Mouse (Mus musculus) midbrain, embryonic 15.5 days (tissue): ENCODE measurements around the gene Bex1. TPM values are rescaled to one million over a fixed set of nuclear protein-coding genes. Genes with fewer than 3 reads are reported as not detected.
A peak's percentile ranks its signal among the peaks of the same experiment; 100 is the strongest.

Experiments used
- ATAC-seq: fragments of 200-750 bp; cut with Nextera tagmentation; replicated peaks from 2 replicates; pipeline ENCODE4 v1.8.0; 2017; ENCODE audit warnings: moderate TSS enrichment
- H3K27ac ChIP-seq: fragments of 300-500 bp; sonication (generic); 2 replicates; pipeline ENCODE4 v1.5.1; 2015; ENCODE audit warnings: mild to moderate bottlenecking, inconsistent platforms
- H3K27me3 ChIP-seq: fragments of 300-500 bp; sonication (generic); replicated peaks from 2 replicates; pipeline ENCODE4 v1.6.1; 2015; ENCODE audit warnings: inconsistent platforms
- H3K36me3 ChIP-seq: fragments of 300-500 bp; sonication (generic); replicated peaks from 2 replicates; pipeline ENCODE4 v1.6.1; 2015; ENCODE audit warnings: inconsistent platforms
- H3K4me1 ChIP-seq: fragments of 300-500 bp; sonication (generic); 2 replicates; pipeline ENCODE4 v1.6.1; 2015; ENCODE audit warnings: inconsistent platforms
- H3K4me2 ChIP-seq: fragments of 300-500 bp; sonication (generic); 2 replicates; pipeline ENCODE4 v1.6.1; 2015; ENCODE audit warnings: inconsistent platforms, mild to moderate bottlenecking, moderate library complexity
- H3K4me3 ChIP-seq: fragments of 300-500 bp; sonication (generic); 2 replicates; pipeline ENCODE4 v1.5.1; 2015; ENCODE audit warnings: mild to moderate bottlenecking, inconsistent platforms
- H3K9ac ChIP-seq: fragments of 300-500 bp; sonication (generic); 2 replicates; pipeline ENCODE4 v1.6.1; 2015; ENCODE audit warnings: mild to moderate bottlenecking, inconsistent platforms
- H3K9me3 ChIP-seq: fragments of 300-500 bp; sonication (generic); 2 replicates; pipeline ENCODE4 v1.6.1; 2016; ENCODE audit warnings: inconsistent platforms
- WGBS: fragments of 180-500 bp; shearing (Covaris S2); methylation state at CpG from one replicate; pipeline ENCODE4 v1.1.7; 2015; ENCODE audit warnings: mixed read lengths; 5-methylcytosine and 5-hydroxymethylcytosine counted together
- polyA plus RNA-seq: library from polyadenylated mRNA; unstranded; fragments of >200 nt; fragmentation: Nextera tagmentation; extraction: Ambion mirVana; gene quantifications from 2 replicates; pipeline ENCODE4 v1.2.1, GENCODE M21; 2015

The Bex1 gene
- polyA plus RNA-seq, 1 experiment from 2014 or later, result 277 TPM

DNA sequence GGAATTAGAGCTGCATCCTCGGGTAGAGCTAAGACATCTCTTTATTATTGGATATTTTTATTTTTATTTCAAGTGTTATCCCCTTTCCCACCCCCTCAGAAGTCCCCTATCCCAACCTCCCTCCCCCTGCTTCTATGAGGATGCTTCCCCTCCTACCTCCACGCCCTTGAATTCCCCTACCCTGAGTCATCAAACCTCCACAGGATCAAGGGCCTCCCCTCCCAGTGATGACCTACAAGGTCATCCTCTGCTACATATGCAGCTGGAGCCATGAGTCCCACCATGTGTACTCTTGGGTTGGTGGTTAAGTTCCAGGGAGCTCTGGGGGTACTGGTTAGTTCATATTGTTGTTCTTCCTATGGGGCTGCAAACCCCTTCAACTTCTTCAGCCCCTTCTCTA is 1.9 kb downstream of the Bex1 start:
- Histone ChIP-seq H3K9me3 (no peaks in the 10 kb centered on the region), H3K4me1 (peaks cover 2% of the 10 kb centered on the region; the same call in 1 of the 2 replicates), H3K4me2 (no peak overlapping the region), H3K4me3 (no peak overlapping the region), H3K27me3 (no peaks in the 10 kb centered on the region), H3K27ac (no peak overlapping the region), H3K36me3 (no peaks in the 10 kb centered on the region), H3K9ac (no peak overlapping the region)
- WGBS, result 76% methylated on average over 2 of the region's 2 CpGs
- ATAC-seq, result no peak

DNA sequence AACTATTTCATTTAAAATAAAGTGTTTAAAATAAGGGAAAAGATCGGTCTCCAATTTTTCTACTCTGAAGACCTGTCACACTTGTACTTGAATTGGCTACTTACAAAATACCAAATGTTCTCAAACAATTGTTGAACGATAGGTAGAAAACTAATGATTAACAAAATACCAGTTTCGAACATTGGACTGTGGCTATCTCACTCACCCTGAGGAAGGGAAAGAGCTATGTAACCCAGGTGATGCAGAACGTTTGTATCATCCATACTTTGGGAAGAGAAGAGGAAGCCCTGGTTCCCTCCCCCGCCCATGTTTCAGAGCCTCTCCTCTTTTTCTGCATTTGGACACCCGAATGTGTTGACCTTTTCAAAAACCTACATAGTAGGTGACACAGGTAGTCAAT is 10.9 kb downstream of the Bex1 start:
- 81% methylated on average over 6 of the region's 6 CpGs for WGBS
- Histone ChIP-seq H3K4me2 (no peak overlapping the region), H3K27me3 (0 out of 2 replicates have a peak, but pooled peaks cover 3% of the 10 kb centered on the region), H3K9me3 (no peaks in the 10 kb centered on the region), H3K27ac (no peak overlapping the region), H3K36me3 (no peaks in the 10 kb centered on the region), H3K9ac (no peak overlapping the region), H3K4me3 (no peak overlapping the region), H3K4me1 (peaks cover 9% of the 10 kb centered on the region; the same call in 1 of the 2 replicates)
- no peak for ATAC-seq

DNA sequence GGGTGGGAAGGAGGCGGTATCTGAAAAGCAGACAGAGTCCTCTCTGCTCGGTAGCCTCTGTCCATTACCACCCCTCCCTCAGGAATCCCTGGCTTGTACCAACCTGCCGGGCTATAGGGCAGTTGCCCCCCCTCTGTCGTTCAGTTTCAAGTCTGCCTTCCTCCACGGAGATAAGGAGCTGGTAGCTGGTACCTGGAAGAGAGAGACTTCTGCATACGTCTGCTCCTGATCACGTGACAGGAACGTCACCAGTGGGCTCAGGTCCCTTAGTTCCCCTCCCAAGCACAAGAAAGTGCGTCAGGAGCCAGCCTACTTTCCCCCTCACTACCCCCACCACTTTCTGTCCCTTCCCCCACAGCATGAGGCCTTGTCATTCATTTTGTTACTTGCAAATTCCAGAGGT is 11.6 kb downstream of the Bex1 start, which contains the start of gene Tceal5:
Gene Tceal5, minus strand, starts transcription at position 213 of the 403 bp plus-strand sequence.
- WGBS, result 12% methylated on average over 9 of the region's 9 CpGs
- Histone ChIP-seq H3K27ac (peak within 1 kb of the TSS; percentile 79), H3K36me3 (no peaks in the 10 kb centered on the region), H3K9ac (peak within 1 kb of the TSS; percentile 53), H3K4me3 (peak within 1 kb of the TSS; percentile 53), H3K4me1 (peaks cover 9% of the 10 kb centered on the region; the same call in 1 of the 2 replicates), H3K9me3 (no peaks in the 10 kb centered on the region), H3K27me3 (0 out of 2 replicates have a peak, but pooled peaks cover 3% of the 10 kb centered on the region), H3K4me2 (peak within 1 kb of the TSS; percentile 50)
- ATAC-seq, result peak; percentile 96

DNA sequence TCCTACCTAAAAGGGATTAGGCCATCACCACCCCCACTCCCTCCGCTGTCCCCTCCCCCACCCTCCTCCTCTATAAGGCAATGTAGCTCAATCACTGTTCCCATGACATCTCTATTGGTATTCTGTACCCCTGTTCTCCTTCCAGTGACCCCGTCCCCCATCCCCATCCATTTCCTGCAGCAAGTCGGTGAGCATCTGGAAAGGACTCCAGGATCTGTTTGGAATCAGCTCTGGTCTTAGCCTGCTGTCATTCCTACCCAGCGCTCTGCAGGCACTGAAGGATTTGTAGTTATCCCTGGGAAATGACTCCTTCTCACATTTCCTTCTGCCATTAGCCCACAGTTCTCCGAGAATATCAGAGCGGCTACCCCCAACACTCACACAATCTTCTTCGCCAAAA is 12.1 kb downstream of the Bex1 start:
- H3K4me2 ChIP-seq, result peak overlapping the region; percentile 50
- H3K36me3 ChIP-seq, result no peaks in the 10 kb centered on the region
- WGBS, result 21% methylated on average over 7 of the region's 7 CpGs
- peak; percentile 71 for ATAC-seq
- H3K9ac ChIP-seq, result peak overlapping the region; percentile 53
- peak overlapping the region; percentile 53 for H3K4me3 ChIP-seq
- H3K9me3 ChIP-seq, result no peaks in the 10 kb centered on the region
- 0 out of 2 replicates have a peak, but pooled peaks cover 3% of the 10 kb centered on the region for H3K27me3 ChIP-seq
- peaks cover 9% of the 10 kb centered on the region; the same call in 1 of the 2 replicates for H3K4me1 ChIP-seq
- peak overlapping the region; percentile 79 for H3K27ac ChIP-seq

DNA sequence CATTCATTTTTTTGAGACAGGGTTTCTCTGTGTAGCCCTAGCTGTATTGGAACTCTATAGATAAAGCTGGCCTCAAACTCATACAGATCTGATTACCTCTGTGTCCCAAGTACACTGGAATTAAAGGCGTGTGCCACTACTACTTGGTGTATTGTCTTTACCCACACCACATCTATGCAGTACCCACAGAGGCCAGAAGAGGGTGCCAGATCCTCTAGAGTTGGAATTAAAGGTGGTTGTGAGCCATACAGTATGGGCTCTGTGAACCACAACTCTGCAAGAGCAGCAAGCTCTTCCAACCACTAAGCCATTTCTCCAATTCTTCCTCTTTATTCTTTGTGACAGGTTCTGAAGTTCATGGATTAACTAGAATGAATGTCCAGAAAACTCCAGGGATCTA is 18.4 kb downstream of the Bex1 start:
- no peak for ATAC-seq
- WGBS, result 61% methylated on average over 1 of the region's 1 CpGs
- no peak overlapping the region for H3K4me2 ChIP-seq
- no peaks in the 10 kb centered on the region for H3K27me3 ChIP-seq
- H3K9ac ChIP-seq, result no peak overlapping the region
- no peaks in the 10 kb centered on the region for H3K4me1 ChIP-seq
- H3K4me3 ChIP-seq, result no peak overlapping the region
- no peaks in the 10 kb centered on the region for H3K36me3 ChIP-seq
- no peaks in the 10 kb centered on the region for H3K9me3 ChIP-seq
- H3K27ac ChIP-seq, result no peak overlapping the region

DNA sequence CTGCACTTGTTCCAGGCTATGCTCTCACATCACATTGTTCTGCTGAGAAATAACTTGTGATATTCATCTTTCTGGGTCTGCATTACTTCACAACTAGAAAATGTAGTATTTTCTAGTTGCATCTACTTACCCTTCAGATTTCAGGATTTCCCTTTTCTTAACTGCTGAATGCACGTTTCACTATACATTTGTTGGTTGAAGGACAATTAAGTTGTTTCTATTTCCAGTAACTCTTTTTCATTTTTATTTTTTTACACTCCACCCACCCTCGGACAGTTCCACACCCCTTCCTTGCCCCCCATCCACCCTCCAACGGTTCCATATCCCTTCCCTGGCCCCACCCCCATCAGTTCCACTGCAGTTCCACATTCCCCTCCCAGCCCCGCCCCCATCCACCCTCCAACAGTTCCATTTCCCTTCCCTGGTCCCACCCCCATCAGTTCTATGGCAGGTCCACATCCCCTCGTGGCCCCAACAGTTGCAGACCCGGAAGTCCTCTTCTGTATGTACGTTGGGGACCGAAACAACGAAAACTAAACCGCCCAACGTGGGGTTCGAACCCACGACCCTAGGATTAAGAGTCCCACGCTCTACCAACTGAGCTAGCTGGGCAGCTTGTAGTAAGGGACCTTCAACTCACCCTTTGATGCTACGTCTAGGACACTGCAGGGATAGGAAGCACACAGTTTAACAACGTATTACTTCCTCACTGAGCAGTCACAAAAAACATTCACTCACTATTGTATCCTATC is 19.9 kb downstream of the Bex1 start:
- Histone ChIP-seq H3K4me3 (no peak overlapping the region), H3K27ac (no peak overlapping the region), H3K36me3 (no peaks in the 10 kb centered on the region), H3K4me2 (no peak overlapping the region), H3K27me3 (no peaks in the 10 kb centered on the region), H3K9ac (no peak overlapping the region), H3K9me3 (no peaks in the 10 kb centered on the region), H3K4me1 (no peaks in the 10 kb centered on the region)
- ATAC-seq, result no peak
- 84% methylated on average over 16 of the region's 16 CpGs for WGBS

DNA sequence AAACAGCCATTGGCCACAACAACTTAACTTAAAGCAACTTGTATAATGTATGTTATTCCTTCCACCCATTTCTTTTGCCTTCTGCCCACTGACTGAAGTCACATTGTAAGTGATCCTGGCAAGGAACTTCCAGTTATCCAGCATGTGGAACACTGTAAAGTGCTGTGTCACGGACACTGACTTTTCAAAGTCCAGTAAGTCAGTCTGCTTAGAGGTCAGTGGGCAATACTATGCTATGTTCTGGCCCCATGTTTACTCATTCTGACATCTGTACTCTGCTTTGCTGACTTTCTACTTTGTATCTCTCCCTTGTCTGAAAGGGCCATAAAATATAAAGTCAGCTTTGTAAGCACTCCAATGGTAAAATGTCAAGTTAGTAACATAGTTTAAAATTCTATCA is 32.2 kb downstream of the Bex1 start:
- H3K27me3 ChIP-seq, result no peaks in the 10 kb centered on the region
- no peaks in the 10 kb centered on the region for H3K36me3 ChIP-seq
- H3K27ac ChIP-seq, result no peak overlapping the region
- no peak overlapping the region for H3K9ac ChIP-seq
- no peak overlapping the region for H3K4me3 ChIP-seq
- ATAC-seq, result no peak
- H3K9me3 ChIP-seq, result no peaks in the 10 kb centered on the region
- H3K4me2 ChIP-seq, result no peak overlapping the region
- WGBS, result 93% methylated on average over 1 of the region's 1 CpGs
- H3K4me1 ChIP-seq, result no peaks in the 10 kb centered on the region

DNA sequence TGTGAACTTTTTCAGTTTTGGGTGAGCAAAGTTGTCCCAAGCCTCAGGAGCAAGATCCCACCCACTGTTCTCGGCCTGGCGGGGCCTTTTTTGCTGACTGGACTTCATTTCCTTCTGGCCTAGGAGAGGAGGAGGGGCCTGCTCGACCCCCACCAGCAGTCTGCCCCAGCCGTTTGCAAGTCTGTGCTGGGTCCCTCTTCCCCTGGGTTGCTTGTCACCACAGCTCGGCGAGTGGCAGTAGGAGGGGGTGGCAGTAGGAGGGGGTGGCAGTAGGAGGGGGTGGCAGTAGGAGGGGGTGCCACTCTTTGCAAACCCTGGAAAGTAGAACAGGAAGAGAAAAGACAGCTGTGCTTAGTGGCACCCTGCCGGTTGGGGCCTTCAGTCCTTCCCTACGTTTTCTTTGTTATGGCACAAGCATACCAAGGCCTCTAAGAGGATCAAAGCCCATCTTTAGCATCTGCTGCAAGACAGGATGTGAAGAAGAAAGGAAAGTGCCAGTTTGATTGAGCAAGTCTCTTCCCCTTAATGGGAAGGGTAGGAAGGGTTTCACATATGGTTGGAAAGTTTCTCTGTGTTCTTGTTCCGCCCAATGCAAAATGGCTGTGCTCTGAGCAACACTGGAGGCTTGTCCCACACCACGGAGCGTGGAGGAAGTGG is 34.3 kb downstream of the Bex1 start:
- H3K4me1 ChIP-seq, result no peaks in the 10 kb centered on the region
- 0 out of 2 replicates have a peak, but pooled peaks cover 3% of the 10 kb centered on the region for H3K27me3 ChIP-seq
- no peak for ATAC-seq
- H3K9ac ChIP-seq, result no peak overlapping the region
- 27% methylated on average over 10 of the region's 11 CpGs for WGBS
- no peaks in the 10 kb centered on the region for H3K36me3 ChIP-seq
- no peak overlapping the region for H3K4me2 ChIP-seq
- no peak overlapping the region for H3K27ac ChIP-seq
- no peaks in the 10 kb centered on the region for H3K9me3 ChIP-seq
- no peak overlapping the region for H3K4me3 ChIP-seq

DNA sequence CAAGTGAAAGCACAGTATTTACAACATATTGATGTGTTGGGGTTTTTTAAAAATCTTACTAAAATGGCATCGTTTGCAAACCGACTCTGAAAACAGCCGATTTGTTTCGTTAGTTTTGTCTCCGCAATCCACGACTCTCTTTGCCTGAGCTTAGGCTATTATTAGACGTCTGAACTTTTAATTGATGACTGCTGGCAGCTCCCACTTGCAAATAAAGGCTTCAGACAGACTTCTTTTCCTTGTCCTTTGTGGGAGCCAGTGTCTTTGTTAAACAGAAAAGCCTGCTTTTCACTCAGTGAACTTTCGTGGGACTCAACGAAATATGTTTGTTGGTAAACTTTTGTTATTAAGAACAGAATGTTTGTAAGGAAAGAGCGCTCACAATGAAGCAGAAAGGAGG is 42.5 kb downstream of the Bex1 start:
- Histone ChIP-seq H3K36me3 (no peaks in the 10 kb centered on the region), H3K9ac (peak overlapping the region; percentile 31), H3K4me3 (peak overlapping the region; percentile 56), H3K9me3 (no peaks in the 10 kb centered on the region), H3K27me3 (0 out of 2 replicates have a peak, but pooled peaks cover under 1% of the 10 kb centered on the region), H3K27ac (peak overlapping the region; percentile 86; the same call in 1 of the 2 replicates), H3K4me1 (peaks cover 3% of the 10 kb centered on the region; the same call in 1 of the 2 replicates), H3K4me2 (peak overlapping the region; percentile 50)
- no peak for ATAC-seq
- WGBS, result 23% methylated on average over 10 of the region's 10 CpGs

DNA sequence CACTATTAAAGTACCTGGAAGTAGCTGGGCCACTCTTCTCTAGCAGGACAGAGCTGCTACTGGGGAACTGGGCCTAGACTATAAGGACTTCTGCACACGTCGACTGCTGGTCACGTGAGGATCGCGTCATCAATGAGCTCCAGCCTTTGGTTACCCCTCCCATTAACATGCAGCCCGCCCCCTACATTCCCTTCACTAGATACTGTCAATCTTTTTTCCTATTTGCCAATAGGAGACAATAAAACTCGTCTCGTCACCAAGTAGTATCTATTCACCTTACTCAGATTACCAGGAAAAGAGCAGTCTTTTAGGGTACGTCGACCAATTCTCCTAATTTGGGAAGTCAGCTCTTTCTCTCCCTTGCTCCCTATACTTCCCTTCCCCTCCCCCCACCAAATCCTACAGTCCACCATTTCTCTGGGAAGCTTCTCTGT is 43.2 kb downstream of the Bex1 start, which contains the start of gene Tceal8:
Gene Tceal8, minus strand, starts transcription at position 225 of the 434 bp plus-strand sequence.
- H3K4me2 ChIP-seq, result peak within 1 kb of the TSS; percentile 50
- peaks cover 3% of the 10 kb centered on the region; the same call in 1 of the 2 replicates for H3K4me1 ChIP-seq
- 22% methylated on average over 10 of the region's 10 CpGs for WGBS
- peak; percentile 98 for ATAC-seq
- H3K4me3 ChIP-seq, result peak within 1 kb of the TSS; percentile 56
- no peaks in the 10 kb centered on the region for H3K9me3 ChIP-seq
- peak within 1 kb of the TSS; percentile 50 for H3K9ac ChIP-seq
- H3K36me3 ChIP-seq, result no peaks in the 10 kb centered on the region
- H3K27ac ChIP-seq, result peak within 1 kb of the TSS; percentile 86
- no peaks in the 10 kb centered on the region for H3K27me3 ChIP-seq

DNA sequence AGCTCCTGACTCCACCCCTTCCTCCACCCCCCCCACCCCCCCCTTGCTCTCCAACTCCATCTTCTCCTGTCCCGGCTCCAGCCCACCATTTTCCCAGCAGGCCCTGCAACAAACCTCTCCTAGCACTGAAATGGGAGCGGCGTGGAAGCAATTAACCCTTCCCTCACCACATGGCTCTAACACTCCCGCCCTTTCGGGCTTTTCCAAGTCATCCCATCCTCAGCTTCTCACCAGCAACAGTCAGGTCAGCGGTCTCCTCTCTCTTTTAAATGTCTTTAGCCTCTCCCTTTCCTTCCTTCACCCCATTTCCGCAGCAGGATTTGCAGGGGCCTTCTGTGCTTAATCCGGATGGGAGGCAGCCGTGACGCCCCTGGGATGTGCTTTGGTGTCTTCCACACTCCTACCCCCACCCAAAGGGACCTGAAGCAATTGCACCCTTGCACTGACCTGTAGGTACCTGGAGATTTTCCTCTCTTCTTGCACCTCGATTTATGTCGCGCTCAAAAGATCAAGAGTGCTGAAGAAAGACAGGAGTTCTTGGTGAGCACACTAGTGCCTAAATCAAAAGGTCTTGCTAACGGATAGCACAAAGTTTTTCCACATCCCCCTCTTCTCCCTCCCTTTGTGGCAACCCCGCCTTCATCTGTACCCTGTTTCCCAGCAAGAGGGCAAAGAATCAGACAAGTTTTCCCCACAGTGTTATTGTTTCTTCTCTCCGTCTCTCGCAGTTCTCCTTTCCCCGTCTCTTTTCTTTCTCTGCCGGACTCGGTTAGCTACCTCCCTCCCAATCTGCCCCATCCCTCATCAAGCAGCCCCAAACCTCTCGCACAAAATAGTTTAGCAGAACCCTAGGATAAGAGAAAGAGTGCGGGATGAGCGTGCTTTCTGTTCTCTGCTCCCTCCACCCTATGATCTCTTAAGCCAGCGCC is 43.9 kb downstream of the Bex1 start:
- Histone ChIP-seq H3K27me3 (no peaks in the 10 kb centered on the region), H3K36me3 (no peaks in the 10 kb centered on the region), H3K9ac (peak overlapping the region; percentile 50), H3K4me1 (peaks cover 3% of the 10 kb centered on the region; the same call in 1 of the 2 replicates), H3K4me2 (peak overlapping the region; percentile 49), H3K4me3 (peak overlapping the region; percentile 56), H3K27ac (peak overlapping the region; percentile 86), H3K9me3 (no peaks in the 10 kb centered on the region)
- ATAC-seq, result peak; percentile 84
- WGBS, result 29% methylated on average over 24 of the region's 24 CpGs
